Mouse (Mus musculus) hindbrain, embryonic 12.5 days (tissue): ENCODE data around the gene Wsb1. TPM values are rescaled to one million over a fixed set of nuclear protein-coding genes. Genes with fewer than 3 reads are reported as not detected.

Experiments used
- ATAC-seq: fragments of 200-750 bp; cut with Nextera tagmentation; 2 replicates; pipeline ENCODE4 v1.8.0; 2017; ENCODE audit warnings: moderate TSS enrichment; ENCODE audit not compliant: low FRiP score
- H3K27ac ChIP-seq: fragments of 300-500 bp; sonication (generic); 2 replicates; pipeline ENCODE4 v1.5.1; 2016; ENCODE audit warnings: mild to moderate bottlenecking
- H3K27me3 ChIP-seq: fragments of 300-500 bp; sonication (generic); 2 replicates; pipeline ENCODE4 v1.6.1; 2016; ENCODE audit warnings: mild to moderate bottlenecking
- H3K36me3 ChIP-seq: fragments of 300-500 bp; sonication (generic); 2 replicates; pipeline ENCODE4 v1.6.1; 2016; ENCODE audit warnings: mild to moderate bottlenecking
- H3K4me1 ChIP-seq: fragments of 300-500 bp; sonication (generic); 2 replicates; pipeline ENCODE4 v1.6.1; 2016
- H3K4me2 ChIP-seq: fragments of 300-500 bp; sonication (generic); replicated peaks from 2 replicates; pipeline ENCODE4 v1.6.1; 2016; ENCODE audit warnings: mild to moderate bottlenecking
- H3K4me3 ChIP-seq: fragments of 300-500 bp; sonication (generic); 2 replicates; pipeline ENCODE4 v1.5.1; 2016; ENCODE audit warnings: mild to moderate bottlenecking
- H3K9ac ChIP-seq: fragments of 300-500 bp; sonication (generic); 2 replicates; pipeline ENCODE4 v1.6.1; 2016; ENCODE audit warnings: mild to moderate bottlenecking, moderate library complexity
- H3K9me3 ChIP-seq: fragments of 300-500 bp; sonication (generic); replicated peaks from 2 replicates; pipeline ENCODE4 v1.6.1; 2016; ENCODE audit warnings: mild to moderate bottlenecking
- WGBS: fragments of 180-500 bp; shearing (Covaris S2); methylation state at CpG from one replicate; pipeline ENCODE4 v1.1.7; 2016; 5-methylcytosine and 5-hydroxymethylcytosine counted together
- polyA plus RNA-seq: library from polyadenylated mRNA; unstranded; fragments of >200 nt; fragmentation: Nextera tagmentation; extraction: Ambion mirVana; gene quantifications from 2 replicates; pipeline ENCODE4 v1.2.1, GENCODE M21; 2016

The Wsb1 gene
- polyA plus RNA-seq, 1 experiment from 2014 or later, result 552 TPM

DNA sequence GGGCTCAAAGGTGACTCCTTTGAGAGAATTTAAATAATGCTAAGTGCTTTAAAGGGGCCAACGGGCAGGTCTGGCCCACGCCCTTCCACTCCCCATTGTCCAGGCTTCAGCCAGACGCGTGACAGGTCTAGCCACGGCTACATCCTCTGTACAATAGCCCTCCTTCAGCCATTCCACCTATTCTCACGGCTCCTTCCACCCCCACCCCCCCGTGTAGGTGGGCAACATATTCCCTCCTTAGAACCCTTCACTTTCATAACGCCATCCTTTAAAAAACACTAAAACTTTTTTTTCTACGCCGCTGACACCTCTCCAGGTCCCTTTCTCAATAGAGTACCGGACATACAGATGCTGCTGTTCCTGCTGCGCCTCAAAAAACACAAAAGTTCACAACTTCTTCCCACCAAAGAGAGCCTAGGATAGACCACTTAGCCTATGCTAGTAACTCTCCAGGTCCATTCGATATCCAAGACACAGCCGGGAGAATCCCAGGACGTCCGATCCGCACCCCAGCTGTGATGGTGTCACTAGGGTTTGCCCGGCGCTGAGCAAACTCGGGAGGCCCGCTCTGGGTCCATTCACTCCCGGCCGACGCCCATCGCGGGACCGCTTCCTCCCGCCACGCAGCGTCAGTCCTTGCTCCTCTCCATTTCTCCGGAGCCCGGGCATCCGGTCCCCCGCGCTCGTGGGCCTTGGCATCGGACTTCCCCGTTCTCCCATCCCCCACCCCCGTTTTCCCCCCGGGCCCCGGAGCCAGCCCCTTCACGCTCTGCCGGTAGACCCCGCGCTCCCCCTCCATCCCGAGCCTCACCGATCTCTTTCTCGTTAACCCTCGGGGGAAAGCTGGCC is 705 bp downstream of the Wsb1 start:
- Histone ChIP-seq H3K4me1 (peaks cover 22% of the 10 kb centered on the region), H3K27me3 (peaks cover 3% of the 10 kb centered on the region; the same call in 1 of the 2 replicates), H3K4me3 (peak overlapping the region; percentile 90), H3K9ac (peak overlapping the region; percentile 95), H3K9me3 (no peaks in the 10 kb centered on the region), H3K4me2 (peak overlapping the region; percentile 81), H3K36me3 (peaks cover 20% of the 10 kb centered on the region), H3K27ac (peak overlapping the region; percentile 98)
- WGBS, result 2% methylated on average over 49 of the region's 49 CpGs
- ATAC-seq, result peak; percentile 62

DNA sequence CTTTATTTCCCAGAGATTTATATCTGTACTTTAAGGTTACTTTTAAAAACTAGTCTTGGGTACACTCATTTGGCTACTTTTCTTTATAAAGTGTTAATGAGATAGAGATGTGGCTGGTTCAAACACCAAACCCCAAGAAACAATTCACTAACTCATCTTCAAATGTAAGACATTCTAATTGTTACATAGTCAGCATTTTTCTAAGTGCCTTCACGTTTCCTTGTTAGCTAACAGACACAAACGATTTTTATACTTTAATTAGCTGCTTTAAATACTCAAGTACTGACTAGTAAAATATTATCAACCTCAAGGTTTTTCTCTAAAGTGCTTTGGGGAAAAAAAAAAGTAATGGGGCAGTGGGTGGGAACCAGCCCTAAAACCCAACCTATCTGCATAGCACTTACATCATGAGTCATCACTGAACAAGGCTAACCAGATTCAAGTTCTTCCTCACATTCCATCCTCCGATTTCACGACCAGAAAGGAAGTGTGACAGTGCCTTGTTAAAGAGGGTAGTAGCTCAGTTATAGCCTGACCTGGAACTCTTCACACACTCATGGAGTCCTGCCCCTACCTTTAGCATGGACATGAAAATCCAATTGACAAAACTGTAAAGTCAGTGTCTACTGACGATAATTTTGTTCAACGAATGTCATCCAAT is 1.5 kb downstream of the Wsb1 start:
- Histone ChIP-seq H3K4me3 (peak overlapping the region; percentile 90), H3K36me3 (peaks cover 26% of the 10 kb centered on the region), H3K4me1 (peaks cover 22% of the 10 kb centered on the region), H3K9ac (peak overlapping the region; percentile 95), H3K9me3 (no peaks in the 10 kb centered on the region), H3K4me2 (peak overlapping the region; percentile 81), H3K27me3 (peaks cover 3% of the 10 kb centered on the region; the same call in 1 of the 2 replicates), H3K27ac (peak overlapping the region; percentile 98; the same call in 1 of the 2 replicates)
- no peak for ATAC-seq
- WGBS, result 28% methylated on average over 6 of the region's 6 CpGs

DNA sequence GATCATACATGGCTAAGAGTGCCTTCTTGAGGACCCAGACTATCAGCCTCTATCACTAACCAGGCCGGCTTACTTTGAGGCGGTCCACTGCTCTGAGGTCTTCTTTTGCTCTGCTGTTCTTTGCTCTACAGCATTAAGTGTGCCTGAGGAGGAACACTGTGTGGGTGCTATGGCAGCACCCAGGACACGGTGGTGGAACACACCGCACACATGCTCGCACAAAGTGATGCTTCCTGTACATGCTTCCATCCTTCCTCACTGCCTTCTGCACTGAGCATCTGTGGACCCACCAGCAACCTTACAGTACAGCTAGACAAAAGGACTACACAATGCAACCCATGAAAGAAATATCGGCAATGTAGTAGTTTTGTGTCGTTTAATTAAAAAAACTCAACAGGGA is 15.4 kb downstream of the Wsb1 start:
- Histone ChIP-seq H3K4me2 (no peak overlapping the region), H3K36me3 (peaks cover 49% of the 10 kb centered on the region), H3K27me3 (no peaks in the 10 kb centered on the region), H3K4me3 (no peak overlapping the region), H3K27ac (no peak overlapping the region), H3K4me1 (no peaks in the 10 kb centered on the region), H3K9me3 (peaks cover 4% of the 10 kb centered on the region; the same call in 1 of the 2 replicates), H3K9ac (no peak overlapping the region)
- no peak for ATAC-seq
- 98% methylated on average over 7 of the region's 7 CpGs for WGBS

DNA sequence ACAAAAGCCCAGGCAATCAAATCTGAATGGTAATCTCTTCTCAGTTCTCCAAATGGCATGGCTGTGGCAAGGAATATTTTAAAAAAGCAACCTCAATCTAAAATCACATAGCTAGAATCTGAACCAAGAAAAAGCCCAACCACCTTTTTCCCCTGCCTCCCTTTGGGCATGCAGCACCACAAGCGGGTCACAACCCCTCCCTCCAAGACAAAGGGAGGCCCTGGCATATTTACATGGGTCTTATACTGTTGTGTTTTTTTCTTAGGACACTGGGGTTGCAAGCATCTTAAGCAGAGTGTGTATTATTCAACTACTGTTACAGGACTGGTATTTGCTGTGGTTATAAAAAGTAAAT is 16.1 kb downstream of the Wsb1 start:
- H3K27me3 ChIP-seq, result no peaks in the 10 kb centered on the region
- H3K27ac ChIP-seq, result no peak overlapping the region
- peaks cover 4% of the 10 kb centered on the region; the same call in 1 of the 2 replicates for H3K9me3 ChIP-seq
- H3K9ac ChIP-seq, result no peak overlapping the region
- 37% methylated on average over 1 of the region's 1 CpGs for WGBS
- no peak overlapping the region for H3K4me2 ChIP-seq
- no peak for ATAC-seq
- no peaks in the 10 kb centered on the region for H3K4me1 ChIP-seq
- peaks cover 49% of the 10 kb centered on the region for H3K36me3 ChIP-seq
- no peak overlapping the region for H3K4me3 ChIP-seq

DNA sequence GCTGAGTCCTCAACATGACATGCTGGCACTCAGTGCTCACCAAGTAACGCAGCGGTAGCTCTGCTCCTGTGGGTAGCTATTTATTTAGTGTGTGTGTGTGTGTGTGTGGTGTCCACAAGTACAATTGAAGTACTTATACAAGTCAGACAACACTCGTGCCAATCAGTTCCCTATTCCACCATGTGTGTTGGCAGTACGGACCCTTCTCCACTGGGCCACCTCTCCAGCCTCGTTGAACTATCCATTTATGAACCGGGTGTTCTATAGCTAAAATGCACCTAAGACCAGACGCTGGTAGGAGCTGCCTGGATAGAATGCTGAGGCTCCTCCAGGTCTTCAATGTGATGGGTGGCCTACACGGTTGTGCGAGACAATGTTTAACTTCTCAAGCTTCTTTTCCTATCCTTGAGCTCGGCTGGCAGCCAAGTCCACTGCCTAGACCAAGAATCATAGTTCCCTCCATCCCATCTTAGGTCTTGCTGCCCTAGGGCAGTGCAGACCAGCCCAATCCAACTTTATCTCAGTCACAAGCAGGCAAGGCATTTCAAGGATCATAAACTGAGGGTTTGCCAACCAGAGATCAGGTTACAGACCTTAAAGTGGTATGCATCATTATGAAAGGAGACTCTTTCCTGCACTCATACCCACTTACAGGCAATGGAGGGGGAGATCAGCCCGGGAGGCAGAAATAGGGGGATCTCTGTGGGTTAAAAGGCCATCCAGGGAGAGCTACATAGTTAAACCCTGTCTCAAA is 16.6 kb downstream of the Wsb1 start:
- H3K27ac ChIP-seq, result no peak overlapping the region
- no peak overlapping the region for H3K4me3 ChIP-seq
- 89% methylated on average over 11 of the region's 11 CpGs for WGBS
- no peak for ATAC-seq
- H3K4me2 ChIP-seq, result no peak overlapping the region
- H3K9me3 ChIP-seq, result peaks cover 4% of the 10 kb centered on the region; the same call in 1 of the 2 replicates
- H3K4me1 ChIP-seq, result no peaks in the 10 kb centered on the region
- H3K36me3 ChIP-seq, result peaks cover 44% of the 10 kb centered on the region
- no peak overlapping the region for H3K9ac ChIP-seq
- no peaks in the 10 kb centered on the region for H3K27me3 ChIP-seq

DNA sequence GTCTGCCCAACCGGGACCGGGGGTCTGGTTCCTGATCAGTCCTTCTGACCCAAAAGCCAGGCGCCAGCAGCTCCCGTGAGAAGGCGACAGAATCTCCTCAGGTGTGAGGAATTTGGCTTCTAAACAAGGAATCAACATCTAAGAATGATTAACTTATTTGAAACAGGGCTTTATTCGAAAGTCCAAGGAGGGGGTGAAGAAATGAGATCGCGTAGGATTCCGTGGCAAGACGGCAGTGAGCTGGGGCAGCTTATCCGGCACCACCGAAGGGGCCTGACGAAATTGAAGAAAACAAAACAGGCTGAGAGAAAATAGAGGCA is 24.3 kb downstream of the Wsb1 start:
- Histone ChIP-seq H3K9ac (no peak overlapping the region), H3K9me3 (no peaks in the 10 kb centered on the region), H3K4me1 (0 out of 2 replicates have a peak, but pooled peaks cover 2% of the 10 kb centered on the region), H3K4me3 (no peak overlapping the region), H3K4me2 (no peak overlapping the region), H3K27me3 (no peaks in the 10 kb centered on the region), H3K27ac (no peak overlapping the region), H3K36me3 (no peaks in the 10 kb centered on the region)
- 93% methylated on average over 13 of the region's 13 CpGs for WGBS
- ATAC-seq, result no peak

DNA sequence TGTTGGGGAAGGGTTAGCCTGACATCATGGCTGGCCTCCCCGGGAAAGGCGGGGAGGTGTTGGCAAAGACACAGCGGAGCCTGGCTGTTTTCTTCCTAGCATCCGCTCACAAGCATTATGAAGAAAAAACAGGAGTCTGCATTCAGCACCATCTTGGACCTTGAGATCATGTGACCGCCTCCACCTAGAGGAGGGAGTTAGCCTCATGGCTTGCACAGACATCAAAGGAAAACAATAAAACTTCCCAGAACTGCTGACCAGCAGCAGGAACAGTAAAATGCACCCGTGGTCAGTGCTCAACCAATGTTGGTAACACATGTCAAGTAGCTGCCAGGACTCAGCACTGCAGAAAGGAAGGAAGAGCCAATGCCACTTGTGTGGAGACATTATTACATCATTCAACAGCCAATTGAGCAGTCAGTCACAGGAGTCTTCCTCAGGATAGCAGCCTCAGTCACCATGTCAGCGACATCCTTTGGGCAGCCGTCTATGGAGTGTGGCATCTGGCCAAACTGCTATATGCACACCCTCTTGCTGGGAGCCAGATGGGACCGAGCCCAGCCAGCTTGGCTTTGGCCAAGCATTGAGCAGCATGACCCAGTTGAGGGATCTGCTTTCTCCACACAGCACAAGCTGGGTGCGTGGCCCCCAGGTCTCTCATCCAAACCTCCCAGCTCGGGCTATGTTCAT is 24.8 kb downstream of the Wsb1 start:
- no peaks in the 10 kb centered on the region for H3K36me3 ChIP-seq
- no peaks in the 10 kb centered on the region for H3K9me3 ChIP-seq
- 90% methylated on average over 11 of the region's 11 CpGs for WGBS
- no peak for ATAC-seq
- no peak overlapping the region for H3K4me2 ChIP-seq
- no peaks in the 10 kb centered on the region for H3K27me3 ChIP-seq
- H3K9ac ChIP-seq, result no peak overlapping the region
- no peak overlapping the region for H3K27ac ChIP-seq
- no peak overlapping the region for H3K4me3 ChIP-seq
- H3K4me1 ChIP-seq, result peaks cover 3% of the 10 kb centered on the region; the same call in 1 of the 2 replicates

DNA sequence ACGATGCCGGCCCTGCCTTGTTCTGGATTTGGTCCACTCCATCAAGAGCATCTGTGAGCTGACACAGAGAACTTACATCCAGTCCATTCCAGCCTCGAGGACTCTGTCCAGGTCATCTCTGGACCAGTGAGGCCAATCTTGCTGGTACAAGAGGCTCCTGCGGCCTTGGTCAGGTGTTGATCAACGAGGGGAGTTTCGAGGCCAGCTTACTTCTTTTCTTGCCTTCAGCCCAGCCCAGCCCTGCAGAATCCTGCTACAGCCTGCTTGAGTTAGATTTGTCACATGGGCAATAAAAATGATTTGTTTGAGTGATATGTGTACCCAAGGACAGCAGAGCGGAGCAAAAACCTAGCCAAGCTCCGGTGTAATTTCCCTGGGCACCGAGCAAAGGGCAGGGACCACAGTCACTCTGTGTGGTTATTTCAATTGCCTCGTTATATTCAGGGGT is 25.4 kb downstream of the Wsb1 start:
- H3K36me3 ChIP-seq, result no peaks in the 10 kb centered on the region
- no peak for ATAC-seq

GRCm38 (mm10) chr11:79228089-79228488 is 26.4 kb downstream of the Wsb1 start:
- H3K4me3 ChIP-seq, result no peak overlapping the region
- H3K27ac ChIP-seq, result no peak overlapping the region
- no peaks in the 10 kb centered on the region for H3K36me3 ChIP-seq
- H3K9me3 ChIP-seq, result no peaks in the 10 kb centered on the region
- no peak for ATAC-seq
- H3K4me2 ChIP-seq, result no peak overlapping the region
- no peaks in the 10 kb centered on the region for H3K27me3 ChIP-seq
- H3K4me1 ChIP-seq, result peaks cover 5% of the 10 kb centered on the region; the same call in 1 of the 2 replicates
- H3K9ac ChIP-seq, result no peak overlapping the region
- WGBS, result 96% methylated on average over 2 of the region's 2 CpGs

More for the DNA sequence above, 25.4 kb downstream of the Wsb1 start:
- WGBS, result 88% methylated on average over 10 of the region's 10 CpGs
- Histone ChIP-seq H3K27ac (no peak overlapping the region), H3K4me1 (peaks cover 5% of the 10 kb centered on the region; the same call in 1 of the 2 replicates), H3K9ac (no peak overlapping the region), H3K9me3 (no peaks in the 10 kb centered on the region), H3K27me3 (no peaks in the 10 kb centered on the region), H3K4me2 (no peak overlapping the region), H3K4me3 (no peak overlapping the region)

GRCm38 (mm10) chr11:79225371-79226155 is 28.9 kb downstream of the Wsb1 start:
- Histone ChIP-seq H3K4me1 (peaks cover 5% of the 10 kb centered on the region; the same call in 1 of the 2 replicates), H3K27ac (no peak overlapping the region), H3K9ac (no peak overlapping the region), H3K36me3 (no peaks in the 10 kb centered on the region), H3K4me3 (no peak overlapping the region), H3K4me2 (no peak overlapping the region), H3K27me3 (no peaks in the 10 kb centered on the region), H3K9me3 (no peaks in the 10 kb centered on the region)
- WGBS, result 68% methylated on average over 8 of the region's 8 CpGs
- no peak for ATAC-seq
